Mouse (Mus musculus): Measurements from ENCODE around the gene Olfr1308. TPM values are rescaled to one million over a fixed set of nuclear protein-coding genes. Genes with fewer than 3 reads are reported as not detected.

Gene Olfr1308
- polyA plus RNA-seq (2016; fragmentation: Nextera tagmentation; extraction: Ambion mirVana), result not detected in 2 replicates

GRCm38 (mm10) chr2:111964844-111965243 lies at the start of gene Olfr1308:
Gene Olfr1308, minus strand, starts transcription at chr2:111964944.
- WGBS, result 56% methylated on average over 1 of the region's 1 CpGs
- Histone ChIP-seq H3K36me3 (no peaks in the 10 kb centered on the region), H3K27ac (no peak within 1 kb of the TSS), H3K4me1 (replicated peaks) (no peaks in the 10 kb centered on the region), H3K9me3 (no peaks in the 10 kb centered on the region), H3K9ac (replicated peaks) (no peak within 1 kb of the TSS), H3K4me3 (replicated peaks) (no peak within 1 kb of the TSS), H3K4me2 (no peak within 1 kb of the TSS), H3K27me3 (no peaks in the 10 kb centered on the region)
- no peak for ATAC-seq (ENCODE audit: insufficient number of reproducible peaks, insufficient read depth, low FRiP score, low TSS enrichment, low read depth)

- no peak within 1 kb of the TSS for H3K4me2 ChIP-seq
- no peak within 1 kb of the TSS for H3K9ac ChIP-seq (replicated peaks)
- ATAC-seq (ENCODE audit: insufficient number of reproducible peaks, insufficient read depth, low FRiP score, low TSS enrichment, low read depth), result no peak
- no peaks in the 10 kb centered on the region for H3K36me3 ChIP-seq
- no peak within 1 kb of the TSS for H3K4me3 ChIP-seq (replicated peaks)
- H3K27ac ChIP-seq, result no peak within 1 kb of the TSS
- H3K4me1 ChIP-seq (replicated peaks), result no peaks in the 10 kb centered on the region
- no peaks in the 10 kb centered on the region for H3K9me3 ChIP-seq
- no peaks in the 10 kb centered on the region for H3K27me3 ChIP-seq
These were observed 47.9 kb upstream of the Olfr1308 start, which contains the start of gene Olfr1310 for GRCm38 (mm10) chr2:112012608-112013007. Gene Olfr1310, minus strand, starts transcription at chr2:112012708.

GRCm38 (mm10) chr2:111990181-111990580 lies 25.4 kb upstream of the Olfr1308 start, which contains the start of gene Olfr1309:
Gene Olfr1309, minus strand, starts transcription at chr2:111990281.
- no peaks in the 10 kb centered on the region for H3K4me1 ChIP-seq (replicated peaks)
- H3K4me3 ChIP-seq (replicated peaks), result no peak within 1 kb of the TSS
- no peak within 1 kb of the TSS for H3K4me2 ChIP-seq
- no peaks in the 10 kb centered on the region for H3K27me3 ChIP-seq
- ATAC-seq (ENCODE audit: insufficient number of reproducible peaks, insufficient read depth, low FRiP score, low TSS enrichment, low read depth), result no peak
- H3K9ac ChIP-seq (replicated peaks), result no peak within 1 kb of the TSS
- H3K27ac ChIP-seq, result no peak within 1 kb of the TSS
- no peaks in the 10 kb centered on the region for H3K36me3 ChIP-seq
- 76% methylated on average over 1 of the region's 1 CpGs for WGBS
- H3K9me3 ChIP-seq, result no peaks in the 10 kb centered on the region

- Histone ChIP-seq H3K9ac (replicated peaks) (no peak within 1 kb of the TSS), H3K4me1 (replicated peaks) (no peaks in the 10 kb centered on the region), H3K27me3 (no peaks in the 10 kb centered on the region), H3K9me3 (no peaks in the 10 kb centered on the region), H3K4me2 (no peak within 1 kb of the TSS), H3K36me3 (no peaks in the 10 kb centered on the region), H3K27ac (no peak within 1 kb of the TSS), H3K4me3 (replicated peaks) (no peak within 1 kb of the TSS)
- WGBS, result 79% methylated on average over 1 of the region's 1 CpGs
- no peak for ATAC-seq (ENCODE audit: insufficient number of reproducible peaks, insufficient read depth, low FRiP score, low TSS enrichment, low read depth)
These were observed 15.4 kb downstream of the Olfr1308 start, which contains the start of gene Olfr1307 for GRCm38 (mm10) chr2:111949340-111949739. Gene Olfr1307, minus strand, starts transcription at chr2:111949440.

- Histone ChIP-seq H3K27me3 (no peaks in the 10 kb centered on the region), H3K9me3 (no peaks in the 10 kb centered on the region), H3K4me3 (replicated peaks) (no peak within 1 kb of the TSS), H3K27ac (no peak within 1 kb of the TSS), H3K9ac (replicated peaks) (no peak within 1 kb of the TSS), H3K4me1 (replicated peaks) (no peaks in the 10 kb centered on the region), H3K36me3 (no peaks in the 10 kb centered on the region), H3K4me2 (no peak within 1 kb of the TSS)
- WGBS, result 78% methylated on average over 1 of the region's 1 CpGs
- ATAC-seq (ENCODE audit: insufficient number of reproducible peaks, insufficient read depth, low FRiP score, low TSS enrichment, low read depth), result no peak
These were observed 48.6 kb downstream of the Olfr1308 start, which contains the start of gene Olfr1306 for GRCm38 (mm10) chr2:111916171-111916570. Gene Olfr1306, minus strand, starts transcription at chr2:111916271.

Other genes starting within 250 kb of the Olfr1308 start
- gene Olfr1301, start 213.9 kb downstream of the Olfr1308 start, polyA plus RNA-seq (2016; fragmentation: Nextera tagmentation; extraction: Ambion mirVana), result not detected in 2 replicates
- gene Olfr1302, start 187.5 kb downstream of the Olfr1308 start, polyA plus RNA-seq (2016; fragmentation: Nextera tagmentation; extraction: Ambion mirVana), result not detected in 2 replicates
- not detected in 2 replicates for gene Olfr1303, start 144.6 kb downstream of the Olfr1308 start, polyA plus RNA-seq (2016; fragmentation: Nextera tagmentation; extraction: Ambion mirVana)
- gene Olfr1305, start 87.8 kb downstream of the Olfr1308 start, polyA plus RNA-seq (2016; fragmentation: Nextera tagmentation; extraction: Ambion mirVana), result not detected in 2 replicates
- gene Olfr1306, start 48.7 kb downstream of the Olfr1308 start, polyA plus RNA-seq (2016; fragmentation: Nextera tagmentation; extraction: Ambion mirVana), result not detected in 2 replicates
- not detected in 2 replicates for gene Olfr1307, start 15.5 kb downstream of the Olfr1308 start, polyA plus RNA-seq (2016; fragmentation: Nextera tagmentation; extraction: Ambion mirVana)
- gene Olfr1309, start 25.3 kb upstream of the Olfr1308 start, polyA plus RNA-seq (2016; fragmentation: Nextera tagmentation; extraction: Ambion mirVana), result not detected in 2 replicates
- not detected in 2 replicates for gene Olfr1310, start 47.8 kb upstream of the Olfr1308 start, polyA plus RNA-seq (2016; fragmentation: Nextera tagmentation; extraction: Ambion mirVana)
- not detected in 2 replicates for gene Olfr1311, start 59.5 kb upstream of the Olfr1308 start, polyA plus RNA-seq (2016; fragmentation: Nextera tagmentation; extraction: Ambion mirVana)
- gene Olfr1312, start 85.3 kb upstream of the Olfr1308 start, polyA plus RNA-seq (2016; fragmentation: Nextera tagmentation; extraction: Ambion mirVana), result not detected in 2 replicates
- not detected in 2 replicates for gene Olfr1313, start 112.9 kb upstream of the Olfr1308 start, polyA plus RNA-seq (2016; fragmentation: Nextera tagmentation; extraction: Ambion mirVana)
- gene Olfr1314, start 131.8 kb upstream of the Olfr1308 start, polyA plus RNA-seq (2016; fragmentation: Nextera tagmentation; extraction: Ambion mirVana), result not detected in 2 replicates
- not detected in 2 replicates for gene Olfr1315-ps1, start 150.5 kb upstream of the Olfr1308 start, polyA plus RNA-seq (2016; fragmentation: Nextera tagmentation; extraction: Ambion mirVana)
- not detected in 2 replicates for gene Olfr1316, start 170.0 kb upstream of the Olfr1308 start, polyA plus RNA-seq (2016; fragmentation: Nextera tagmentation; extraction: Ambion mirVana)
- not detected in 2 replicates for gene Olfr1317, start 175.4 kb upstream of the Olfr1308 start, polyA plus RNA-seq (2016; fragmentation: Nextera tagmentation; extraction: Ambion mirVana)
- gene Olfr1318, start 189.3 kb upstream of the Olfr1308 start, polyA plus RNA-seq (2016; fragmentation: Nextera tagmentation; extraction: Ambion mirVana), result not detected in 2 replicates